12 mouse cellular contexts compared by ENCODE assay signal in genomic region chr9:63989641-63990040, GRCm38 (mm10). TPM values are rescaled to one million over a fixed set of nuclear protein-coding genes. Genes with fewer than 3 reads are reported as not detected.
A peak's percentile ranks its signal among the peaks of the same experiment; 100 is the strongest.
DNase-seq lines count a peak whose midpoint lies in the region; ATAC-seq lines count a peak whose summit lies in the region.
"Had no signal": no experiment of that assay in that cellular context is flagged by ENCODE, and none has a peak within 500 bp of the region (broad histone marks: within the 10 kb centered on the region; RNA-seq: fewer than 3 reads in every experiment).

No protein-coding gene starts in this region.

- no peak for ATAC-seq in kidney, embryonic 14.5 days (ENCODE audit: low FRiP score, low TSS enrichment)
- peak; percentile 19; the same call in 1 of the 2 replicates for ATAC-seq in lung, embryonic 16.5 days (ENCODE audit: low read depth)
- ATAC-seq: forebrain, postnatal 0 days had no signal

- H3K36me3 ChIP-seq in kidney, embryonic 14.5 days (ENCODE audit: control insufficient read depth, insufficient read depth, low read length): peaks cover 26% of the 10 kb centered on the region
- peaks cover 2% of the 10 kb centered on the region; the same call in 1 of the 2 replicates for H3K36me3 ChIP-seq in lung, embryonic 16.5 days (ENCODE audit: control insufficient read depth, insufficient read depth, low read length)
- H3K36me3 ChIP-seq: hindbrain, embryonic 12.5 days had no signal

- H3K27ac ChIP-seq in kidney, embryonic 14.5 days (ENCODE audit: low read depth, low read length): no peak overlapping the region
- H3K27ac ChIP-seq in brown adipose tissue, adult 24 weeks (replicated peaks; ENCODE audit: low read depth, low read length): peak overlapping the region; percentile 11
- peak overlapping the region; percentile 65; the same call in 1 of the 2 replicates for H3K27ac ChIP-seq in lung, embryonic 16.5 days (ENCODE audit: low read length)
- H3K27ac ChIP-seq: hindbrain, embryonic 12.5 days; limb, embryonic 15.5 days had no signal

- WGBS in kidney, embryonic 14.5 days: 75% methylated on average over 8 of the region's 8 CpGs
- 24% methylated on average over 8 of the region's 8 CpGs for WGBS in lung, embryonic 16.5 days

- no peak overlapping the region for H3K9ac ChIP-seq in kidney, embryonic 14.5 days (ENCODE audit: low read depth, low read length)
- H3K9ac ChIP-seq in lung, embryonic 16.5 days (ENCODE audit: low read length): no peak overlapping the region
- H3K9ac ChIP-seq: forebrain, postnatal 0 days; hindbrain, embryonic 12.5 days; limb, embryonic 15.5 days had no signal

- no peak overlapping the region for H3K4me3 ChIP-seq in kidney, embryonic 14.5 days (ENCODE audit: low read length)
- no peak overlapping the region for H3K4me3 ChIP-seq in brown adipose tissue, adult 24 weeks (ENCODE audit: insufficient read depth, low read depth, low read length)
- no peak overlapping the region for H3K4me3 ChIP-seq in lung, embryonic 16.5 days (ENCODE audit: low read length)
- H3K4me3 ChIP-seq: hindbrain, embryonic 12.5 days; limb, embryonic 15.5 days had no signal

- no peak overlapping the region for H3K4me2 ChIP-seq in kidney, embryonic 14.5 days (replicated peaks; ENCODE audit: low read depth, low read length)
- H3K4me2 ChIP-seq in lung, embryonic 16.5 days (ENCODE audit: low read depth, low read length): no peak overlapping the region
- H3K4me2 ChIP-seq: hindbrain, embryonic 12.5 days; limb, embryonic 15.5 days had no signal

- peaks cover 23% of the 10 kb centered on the region for H3K4me1 ChIP-seq in kidney, embryonic 14.5 days (ENCODE audit: control insufficient read depth, insufficient read depth, low read length)
- peaks cover 50% of the 10 kb centered on the region for H3K4me1 ChIP-seq in brown adipose tissue, adult 24 weeks (ENCODE audit: control insufficient read depth, insufficient read depth, insufficient read length, low read length)
- H3K4me1 ChIP-seq in lung, embryonic 16.5 days (replicated peaks; ENCODE audit: control insufficient read depth, insufficient read depth, low read length): peaks cover 49% of the 10 kb centered on the region

- no peaks in the 10 kb centered on the region for H3K9me3 ChIP-seq in kidney, embryonic 14.5 days (ENCODE audit: control insufficient read depth, low read length)
- H3K9me3 ChIP-seq in lung, embryonic 16.5 days (ENCODE audit: control insufficient read depth, low read length): no peaks in the 10 kb centered on the region
- H3K9me3 ChIP-seq: hindbrain, embryonic 12.5 days; limb, embryonic 15.5 days had no signal

- H3K27me3 ChIP-seq in kidney, embryonic 14.5 days (ENCODE audit: control insufficient read depth, insufficient read depth, low read length): no peaks in the 10 kb centered on the region
- no peaks in the 10 kb centered on the region for H3K27me3 ChIP-seq in lung, embryonic 16.5 days (ENCODE audit: control insufficient read depth, insufficient read depth, low read depth, low read length)
- H3K27me3 ChIP-seq: hindbrain, embryonic 12.5 days; limb, embryonic 15.5 days had no signal

- peak; percentile 65 for DNase-seq in adrenal gland, adult 2 months
- no peak for DNase-seq in adrenal gland, adult 8-10 months
- peak; percentile 49 for DNase-seq in kidney, adult 11 months
- DNase-seq in layer of hippocampus, adult 18-20 months (ENCODE audit: low spot score in 2 of 2): no peak
- DNase-seq in urinary bladder, postnatal 14 days (ENCODE audit: low spot score): no peak
- DNase-seq: cerebellum, postnatal 36 days; forebrain, postnatal 0 days had no signal

RNA-seq across cellular contexts. Expression of gene Smad6, which starts 32.2 kb away (rescaled TPM):
- 10 to 100 TPM in 1 of 2 experiments, 1 to 10 TPM in 1; 6.0 to 12.9 TPM for total RNA-seq in adrenal gland, adult 2 months (2021)
- polyA plus RNA-seq in adrenal gland, adult 2 months (2012; rRNA removed): 43.4 and 52.4 TPM in 2 replicates
- total RNA-seq in adrenal gland, adult 8-10 months (2022): 10 to 100 TPM in 1 of 4 experiments, 1 to 10 TPM in 3; 7.6 to 11.1 (median 8.6) TPM
- polyA plus RNA-seq in kidney, embryonic 14.5 days (2014; fragmentation: Nextera tagmentation; extraction: Ambion mirVana): 12.2 and 14.3 TPM in 2 replicates
- 5.3 and 14.8 TPM in 2 replicates for polyA plus RNA-seq in brown adipose tissue, adult 24 weeks (2012; ENCODE audit: insufficient read depth, insufficient read length, missing spikeins)
- 6.8 and 8.6 TPM in 2 replicates for polyA plus RNA-seq in lung, embryonic 16.5 days (2015; fragmentation: Nextera tagmentation; extraction: Ambion mirVana)
- total RNA-seq in layer of hippocampus, adult 18-20 months (2021): 1 to 10 TPM; 1.3 to 2.5 TPM

Comparison
In these comparisons a context has a peak if more than half of its experiments do, and no peak if none do; other contexts are left out.
1. DNase-seq: peak in adrenal gland, adult 2 months (single experiment) and kidney, adult 11 months (single experiment); none in adrenal gland, adult 8-10 months (single experiment), layer of hippocampus, adult 18-20 months (0 of 2) and urinary bladder, postnatal 14 days (single experiment).